Mouse (Mus musculus): ENCODE results near the gene Actrt2. TPM values are rescaled to one million over a fixed set of nuclear protein-coding genes. Genes with fewer than 3 reads are reported as not detected.
A peak's percentile ranks its signal among the peaks of the same experiment; 100 is the strongest.

Gene Actrt2
- polyA plus RNA-seq, 1 experiment: 0.06 TPM

- Histone ChIP-seq H3K4me1 (ENCODE audit: control insufficient read depth, insufficient read depth, low read length) (no peaks in the 10 kb centered on the region), H3K36me3 (ENCODE audit: control insufficient read depth, insufficient read depth, low read length) (no peaks in the 10 kb centered on the region), H3K4me3 (ENCODE audit: insufficient read depth, low read depth, low read length) (no peak overlapping the region), H3K27me3 (replicated peaks; ENCODE audit: control insufficient read depth, insufficient read depth, low read length) (no peaks in the 10 kb centered on the region), H3K27ac (ENCODE audit: insufficient read depth, low read depth, low read length) (no peak overlapping the region)
- DNase-seq: no peak
- no peak for TF ChIP-seq POLR2A (IDR thresholded peaks at IDR 0.05; ENCODE audit: low read depth, low read length)
- TF ChIP-seq CTCF (conservative IDR thresholded peaks at IDR 0.05; ENCODE audit: insufficient read depth, insufficient read length, low read depth, low read length): no peak
- WGBS: 71% methylated on average over 8 of the region's 8 CpGs
Observed at GRCm38 (mm10) chr4:154699236-154699635, 31.6 kb upstream of the Actrt2 start.

GRCm38 (mm10) chr4:154698631-154699030 is 31.0 kb upstream of the Actrt2 start:
- DNase-seq: no peak
- 100% methylated on average over 1 of the region's 1 CpGs for WGBS

GRCm38 (mm10) chr4:154698021-154698590 is 30.4 kb upstream of the Actrt2 start:
- TF ChIP-seq CTCF (conservative IDR thresholded peaks at IDR 0.05; ENCODE audit: insufficient read depth, insufficient read length, low read depth, low read length) (no peak), POLR2A (IDR thresholded peaks at IDR 0.05; ENCODE audit: low read depth, low read length) (no peak)
- H3K4me3 ChIP-seq (ENCODE audit: insufficient read depth, low read depth, low read length): no peak overlapping the region
- H3K4me1 ChIP-seq (ENCODE audit: control insufficient read depth, insufficient read depth, low read length): no peaks in the 10 kb centered on the region
- 68% methylated on average over 16 of the region's 16 CpGs for whole genome bisulfite sequencing
- H3K27me3 ChIP-seq (replicated peaks; ENCODE audit: control insufficient read depth, insufficient read depth, low read length): no peaks in the 10 kb centered on the region
- DNase-seq: peak; percentile 49
- H3K27ac ChIP-seq (ENCODE audit: insufficient read depth, low read depth, low read length): no peak overlapping the region
- H3K36me3 ChIP-seq (ENCODE audit: control insufficient read depth, insufficient read depth, low read length): no peaks in the 10 kb centered on the region

More at GRCm38 (mm10) chr4:154698631-154699030, 31.0 kb upstream of the Actrt2 start:
- no peaks in the 10 kb centered on the region for H3K27me3 ChIP-seq (replicated peaks; ENCODE audit: control insufficient read depth, insufficient read depth, low read length)
- no peak overlapping the region for H3K4me3 ChIP-seq (ENCODE audit: insufficient read depth, low read depth, low read length)
- no peaks in the 10 kb centered on the region for H3K36me3 ChIP-seq (ENCODE audit: control insufficient read depth, insufficient read depth, low read length)
- TF ChIP-seq POLR2A (IDR thresholded peaks at IDR 0.05; ENCODE audit: low read depth, low read length): no peak
- TF ChIP-seq CTCF (conservative IDR thresholded peaks at IDR 0.05; ENCODE audit: insufficient read depth, insufficient read length, low read depth, low read length): no peak
- no peak overlapping the region for H3K27ac ChIP-seq (ENCODE audit: insufficient read depth, low read depth, low read length)
- no peaks in the 10 kb centered on the region for H3K4me1 ChIP-seq (ENCODE audit: control insufficient read depth, insufficient read depth, low read length)

- TF ChIP-seq POLR2A (IDR thresholded peaks at IDR 0.05; ENCODE audit: low read depth, low read length): no peak
- no peak for TF ChIP-seq CTCF (conservative IDR thresholded peaks at IDR 0.05; ENCODE audit: insufficient read depth, insufficient read length, low read depth, low read length)
- no peaks in the 10 kb centered on the region for H3K27me3 ChIP-seq (replicated peaks; ENCODE audit: control insufficient read depth, insufficient read depth, low read length)
- no peaks in the 10 kb centered on the region for H3K36me3 ChIP-seq (ENCODE audit: control insufficient read depth, insufficient read depth, low read length)
- no peak overlapping the region for H3K4me3 ChIP-seq (ENCODE audit: insufficient read depth, low read depth, low read length)
- no peak overlapping the region for H3K27ac ChIP-seq (ENCODE audit: insufficient read depth, low read depth, low read length)
- DNase-seq: no peak
- 79% methylated on average over 5 of the region's 5 CpGs for WGBS
- no peaks in the 10 kb centered on the region for H3K4me1 ChIP-seq (ENCODE audit: control insufficient read depth, insufficient read depth, low read length)
Observed at GRCm38 (mm10) chr4:154697476-154697875, 29.8 kb upstream of the Actrt2 start.

GRCm38 (mm10) chr4:154696552-154696951 is 28.9 kb upstream of the Actrt2 start:
- no peak for DNase-seq
- H3K4me3 ChIP-seq (ENCODE audit: insufficient read depth, low read depth, low read length): no peak overlapping the region
- H3K4me1 ChIP-seq (ENCODE audit: control insufficient read depth, insufficient read depth, low read length): no peaks in the 10 kb centered on the region
- TF ChIP-seq POLR2A (IDR thresholded peaks at IDR 0.05; ENCODE audit: low read depth, low read length) (no peak), CTCF (conservative IDR thresholded peaks at IDR 0.05; ENCODE audit: insufficient read depth, insufficient read length, low read depth, low read length) (peak; percentile 40)
- H3K36me3 ChIP-seq (ENCODE audit: control insufficient read depth, insufficient read depth, low read length): no peaks in the 10 kb centered on the region
- 71% methylated on average over 5 of the region's 5 CpGs for WGBS
- no peaks in the 10 kb centered on the region for H3K27me3 ChIP-seq (replicated peaks; ENCODE audit: control insufficient read depth, insufficient read depth, low read length)
- no peak overlapping the region for H3K27ac ChIP-seq (ENCODE audit: insufficient read depth, low read depth, low read length)

GRCm38 (mm10) chr4:154696146-154696545 is 28.5 kb upstream of the Actrt2 start:
- DNase-seq: no peak
- Histone ChIP-seq H3K27ac (ENCODE audit: insufficient read depth, low read depth, low read length) (no peak overlapping the region), H3K36me3 (ENCODE audit: control insufficient read depth, insufficient read depth, low read length) (no peaks in the 10 kb centered on the region), H3K27me3 (replicated peaks; ENCODE audit: control insufficient read depth, insufficient read depth, low read length) (no peaks in the 10 kb centered on the region), H3K4me3 (ENCODE audit: insufficient read depth, low read depth, low read length) (no peak overlapping the region), H3K4me1 (ENCODE audit: control insufficient read depth, insufficient read depth, low read length) (no peaks in the 10 kb centered on the region)
- WGBS: 35% methylated on average over 4 of the region's 4 CpGs
- TF ChIP-seq POLR2A (IDR thresholded peaks at IDR 0.05; ENCODE audit: low read depth, low read length) (no peak), CTCF (conservative IDR thresholded peaks at IDR 0.05; ENCODE audit: insufficient read depth, insufficient read length, low read depth, low read length) (no peak)

- TF ChIP-seq CTCF (conservative IDR thresholded peaks at IDR 0.05; ENCODE audit: insufficient read depth, insufficient read length, low read depth, low read length) (no peak), POLR2A (IDR thresholded peaks at IDR 0.05; ENCODE audit: low read depth, low read length) (no peak)
- no peak overlapping the region for H3K27ac ChIP-seq (ENCODE audit: insufficient read depth, low read depth, low read length)
- H3K4me1 ChIP-seq (ENCODE audit: control insufficient read depth, insufficient read depth, low read length): no peaks in the 10 kb centered on the region
- H3K36me3 ChIP-seq (ENCODE audit: control insufficient read depth, insufficient read depth, low read length): no peaks in the 10 kb centered on the region
- no peaks in the 10 kb centered on the region for H3K27me3 ChIP-seq (replicated peaks; ENCODE audit: control insufficient read depth, insufficient read depth, low read length)
- WGBS: 83% methylated on average over 5 of the region's 5 CpGs
- H3K4me3 ChIP-seq (ENCODE audit: insufficient read depth, low read depth, low read length): no peak overlapping the region
- DNase-seq: no peak
Observed at GRCm38 (mm10) chr4:154694361-154694760, 26.7 kb upstream of the Actrt2 start.

Data from kidney, adult 2 months (tissue).